Mouse (Mus musculus) thymus, adult 18-20 months (tissue): ENCODE results near the gene Pigm.

ENCODE experiments used
- DNase-seq, 2 experiments: peaks; one replicate each; pipeline ENCODE4 v3.0.0; 2022; ENCODE audit warnings: mixed read lengths in 2 of 2

Gene Pigm

DNA sequence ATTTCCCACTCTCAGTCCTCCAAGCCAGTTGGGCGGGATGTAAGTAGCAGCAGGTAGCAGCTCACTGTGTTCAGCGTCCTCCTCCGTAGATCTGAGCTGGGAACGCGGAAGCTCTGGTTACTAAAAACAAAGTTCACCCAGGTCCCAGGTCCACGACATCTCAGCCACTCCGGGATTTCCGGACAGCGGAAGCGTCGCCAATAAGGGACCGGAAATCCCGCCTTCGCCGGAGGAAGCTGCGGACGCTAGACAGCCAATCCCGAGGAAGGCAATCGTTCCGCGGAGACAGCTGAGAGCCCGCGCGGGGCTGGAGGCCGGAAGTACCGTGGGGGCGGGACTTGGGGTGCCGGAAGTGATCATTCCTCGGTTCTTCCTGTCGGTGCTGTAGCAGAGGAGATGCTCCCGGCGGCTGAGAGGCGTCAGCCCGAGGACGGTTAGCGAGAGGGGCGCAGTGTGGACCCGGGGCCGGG is at the start of gene Pigm:
Gene Pigm, plus strand, starts transcription at position 349 of the 470 bp plus-strand sequence.
- DNase-seq, result peak; percentile 97 to 98

DNA sequence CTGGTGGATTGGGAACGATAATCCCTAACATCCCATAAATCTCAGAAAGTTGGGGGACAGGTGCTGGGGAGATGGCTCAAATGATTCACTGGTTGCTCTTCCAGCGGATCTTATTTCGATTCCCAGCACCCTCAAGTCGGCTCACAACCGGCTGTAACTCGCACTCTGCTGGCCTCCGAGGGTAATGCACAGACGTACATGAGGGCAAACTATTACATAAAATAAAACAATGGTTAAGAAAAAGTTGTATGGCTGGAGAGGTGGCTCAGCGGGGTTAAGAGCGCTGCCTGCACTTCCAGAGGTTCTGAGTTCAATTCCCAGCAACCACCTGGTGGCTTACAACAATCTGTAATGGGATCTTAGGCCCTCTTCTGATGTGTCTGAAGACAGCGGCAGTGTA is 49.7 kb upstream of the Pigm start:
- DNase-seq, result no peak

GRCm38 (mm10) chr1:172327206-172328001 is 48.9 kb upstream of the Pigm start:
- DNase-seq, result no peak

DNA sequence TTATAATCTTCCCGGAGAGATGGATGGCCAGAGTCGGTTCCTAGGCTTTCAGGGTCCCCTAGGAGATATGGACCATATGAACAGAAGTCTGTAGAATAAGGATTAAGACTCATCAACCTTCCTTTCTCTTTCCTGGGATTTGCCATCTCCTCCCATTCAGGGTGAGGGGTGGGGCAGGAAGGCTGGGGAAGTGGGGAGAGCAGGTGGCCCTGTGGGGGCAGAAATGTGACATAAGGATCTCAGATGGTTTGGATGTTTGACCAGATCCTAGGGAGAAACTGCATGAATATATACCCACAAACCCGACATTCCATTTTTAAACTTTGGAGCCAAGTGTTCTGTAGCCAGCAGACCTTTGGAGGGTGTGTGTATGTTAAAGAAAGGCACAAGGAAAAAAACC is 48.3 kb upstream of the Pigm start:
- DNase-seq, result no peak

GRCm38 (mm10) chr1:172328461-172328860 is 47.9 kb upstream of the Pigm start:
- no peak for DNase-seq

- no peak for DNase-seq
Observed at GRCm38 (mm10) chr1:172329131-172329530, 47.2 kb upstream of the Pigm start, which contains the start of gene Kcnj9. Gene Kcnj9 (minus strand): TSS chr1:172329318.

- DNase-seq, result no peak
Observed at GRCm38 (mm10) chr1:172329616-172330015, 46.7 kb upstream of the Pigm start.

- DNase-seq, result no peak
Observed at GRCm38 (mm10) chr1:172331422-172331947, 44.9 kb upstream of the Pigm start.

DNA sequence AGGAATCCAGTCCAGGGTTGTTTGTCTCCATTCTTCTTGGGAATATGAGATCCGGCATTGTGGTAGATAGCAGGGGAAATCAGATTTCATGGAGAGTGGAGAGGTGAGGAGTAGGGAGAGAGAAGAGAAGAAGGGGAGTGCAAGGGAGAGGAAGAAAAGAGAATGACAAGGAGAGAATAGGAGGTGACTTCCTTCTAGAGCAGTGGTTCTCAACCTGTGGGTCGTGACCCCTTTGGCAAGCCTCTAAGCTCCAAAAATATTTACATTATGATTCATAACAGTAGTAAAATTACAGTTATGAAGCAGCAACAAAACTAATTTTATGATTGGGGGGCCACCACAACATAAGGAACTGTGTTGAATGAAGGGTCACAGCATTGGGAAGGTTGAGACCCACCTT is 43.4 kb upstream of the Pigm start:
- no peak for DNase-seq

DNA sequence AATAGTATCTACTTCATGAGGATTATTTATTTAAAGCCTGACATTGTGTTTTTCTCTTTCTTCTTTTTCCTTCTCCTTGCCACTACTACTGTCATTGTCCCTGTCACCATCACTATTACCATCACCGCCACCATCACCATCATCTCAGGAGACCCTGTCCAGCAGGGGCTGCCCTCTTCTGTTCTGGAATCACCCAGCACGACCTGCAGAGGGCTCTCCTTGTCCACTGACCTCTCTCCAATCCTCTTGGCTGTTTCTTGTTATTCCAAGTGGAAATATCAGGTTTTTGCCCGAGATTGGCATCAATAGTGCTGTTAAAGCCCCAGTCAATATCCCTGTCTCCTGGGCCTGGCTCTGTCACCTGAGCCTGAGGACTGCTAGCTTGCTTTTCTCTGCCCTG is 42.8 kb upstream of the Pigm start:
- DNase-seq, result no peak

DNA sequence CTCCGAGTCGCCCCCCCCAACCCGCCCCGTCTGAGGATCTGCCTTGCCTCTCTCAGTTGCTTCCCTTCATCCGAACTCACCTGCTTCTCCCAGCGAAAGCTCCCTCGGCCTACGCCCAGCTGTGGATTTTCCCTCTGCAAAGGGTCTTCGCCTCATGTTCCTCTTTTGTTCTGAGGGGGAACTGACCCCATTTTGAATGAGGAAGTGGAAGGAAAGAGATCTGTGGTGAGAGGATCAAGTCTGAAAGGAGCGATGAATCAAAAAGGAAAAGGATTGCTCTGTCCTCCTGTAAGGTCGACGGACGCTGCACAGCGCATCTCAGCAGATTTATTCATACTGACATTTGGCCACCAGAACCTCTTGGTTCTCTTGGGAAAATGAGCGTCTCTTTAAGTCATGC is 40.5 kb upstream of the Pigm start:
- no peak for DNase-seq

DNA sequence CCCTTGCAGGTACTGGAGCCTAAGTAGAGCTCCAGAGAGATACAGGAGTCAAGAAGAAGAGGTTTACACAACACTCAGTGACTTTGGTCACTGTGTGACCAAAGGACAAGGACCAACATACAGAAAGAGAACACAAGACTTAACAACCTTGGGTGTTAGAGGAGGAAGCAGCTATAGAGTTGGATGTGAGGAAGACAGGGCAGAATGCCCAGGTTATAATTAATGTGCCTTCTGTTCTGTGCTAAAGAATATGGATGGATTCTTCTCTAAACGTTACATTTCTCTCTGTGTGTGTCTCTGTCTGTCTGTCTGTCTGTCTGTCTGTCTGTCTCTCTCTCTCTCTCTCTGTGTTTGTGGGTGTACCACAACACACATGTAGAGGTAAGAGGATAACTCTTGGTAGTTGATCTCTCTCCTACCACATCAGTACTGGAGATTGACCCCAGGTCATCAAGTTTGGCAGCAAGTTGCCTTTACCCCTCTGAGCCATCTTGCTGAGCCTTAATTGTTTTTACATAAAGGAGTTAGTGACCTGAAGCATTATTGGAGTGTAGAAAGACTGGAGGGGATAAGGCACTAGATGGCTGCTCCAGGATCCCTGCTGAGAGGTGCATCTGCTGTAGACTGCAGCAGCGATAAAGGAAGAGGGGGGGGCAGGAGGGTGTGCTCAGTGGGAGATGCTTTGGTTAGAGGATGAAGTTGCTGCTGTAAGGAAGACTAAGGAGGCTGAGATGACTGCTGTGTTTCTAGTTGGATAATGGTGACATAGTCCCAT is 38.7 kb upstream of the Pigm start:
- no peak for DNase-seq

- DNase-seq, result peak; percentile 58 to 67
Observed at GRCm38 (mm10) chr1:172340729-172341321, 35.5 kb upstream of the Pigm start, which contains the start of gene Kcnj10. Gene Kcnj10 (plus strand): TSS chr1:172341210.

- no peak for DNase-seq
Observed at GRCm38 (mm10) chr1:172341386-172341785, 35.0 kb upstream of the Pigm start.

DNA sequence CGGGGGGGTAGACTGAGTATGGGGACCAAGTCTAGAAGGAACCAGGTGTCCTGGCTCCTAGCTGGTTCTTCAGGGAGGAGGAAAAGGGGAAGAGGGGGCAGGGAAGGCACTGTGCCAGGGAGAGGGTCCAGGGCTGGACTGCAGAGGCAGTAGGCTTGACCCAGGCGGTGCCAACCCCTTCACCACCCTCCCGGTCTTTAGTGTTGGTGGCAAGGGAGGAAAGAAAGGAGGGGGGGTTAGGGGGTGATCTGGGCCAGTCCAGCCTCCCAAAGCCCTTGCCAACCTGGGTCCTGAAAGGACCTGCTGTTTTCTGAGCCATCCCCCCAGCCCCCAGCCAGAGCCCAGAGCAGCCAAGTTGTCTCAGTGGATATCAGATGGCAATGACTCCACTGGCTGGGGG is 33.6 kb upstream of the Pigm start:
- DNase-seq, result no peak

GRCm38 (mm10) chr1:172343914-172344313 is 32.4 kb upstream of the Pigm start:
- no peak for DNase-seq

- no peak for DNase-seq
Observed at GRCm38 (mm10) chr1:172344820-172345219, 31.5 kb upstream of the Pigm start.

- DNase-seq, result no peak
Observed at GRCm38 (mm10) chr1:172346707-172347106, 29.6 kb upstream of the Pigm start.

DNA sequence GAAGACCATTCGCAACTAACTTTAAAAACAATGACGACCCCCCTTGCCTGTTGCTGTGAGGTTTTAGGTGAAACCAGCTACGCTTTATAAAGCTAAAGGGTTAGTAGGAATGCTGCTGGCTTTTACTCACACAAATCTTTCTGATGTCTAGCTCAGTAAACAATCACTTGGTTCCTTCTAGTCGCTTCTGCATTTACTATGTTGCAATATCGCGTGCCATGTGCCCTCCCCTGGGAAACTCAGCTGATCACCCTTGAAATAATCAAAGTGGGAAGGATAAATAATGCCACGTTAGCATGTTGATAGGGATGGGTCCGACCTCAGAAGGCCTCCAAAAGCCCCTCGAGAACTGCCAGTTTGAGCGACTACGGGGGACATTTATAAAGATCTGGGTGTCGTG is 29.0 kb upstream of the Pigm start:
- no peak for DNase-seq

DNA sequence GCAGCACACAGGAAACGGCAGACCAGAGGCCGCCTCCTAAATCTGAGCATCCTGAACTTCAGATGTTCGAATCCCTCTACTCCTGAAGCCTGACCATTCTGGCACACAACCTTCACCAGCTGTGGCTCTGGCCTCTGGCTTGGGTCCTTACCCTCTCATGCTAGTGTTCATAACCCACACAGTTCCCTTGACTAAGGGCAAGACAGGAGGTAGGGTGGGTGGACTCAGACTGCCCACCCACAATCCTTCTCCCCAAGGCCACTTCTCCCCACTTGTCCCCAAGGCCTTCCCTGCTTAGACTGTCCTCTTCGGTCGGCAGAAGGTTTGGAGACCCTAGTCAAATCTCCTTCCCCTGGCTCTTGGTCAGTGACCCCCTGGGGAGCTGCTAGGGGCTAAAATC is 26.8 kb upstream of the Pigm start:
- no peak for DNase-seq

DNA sequence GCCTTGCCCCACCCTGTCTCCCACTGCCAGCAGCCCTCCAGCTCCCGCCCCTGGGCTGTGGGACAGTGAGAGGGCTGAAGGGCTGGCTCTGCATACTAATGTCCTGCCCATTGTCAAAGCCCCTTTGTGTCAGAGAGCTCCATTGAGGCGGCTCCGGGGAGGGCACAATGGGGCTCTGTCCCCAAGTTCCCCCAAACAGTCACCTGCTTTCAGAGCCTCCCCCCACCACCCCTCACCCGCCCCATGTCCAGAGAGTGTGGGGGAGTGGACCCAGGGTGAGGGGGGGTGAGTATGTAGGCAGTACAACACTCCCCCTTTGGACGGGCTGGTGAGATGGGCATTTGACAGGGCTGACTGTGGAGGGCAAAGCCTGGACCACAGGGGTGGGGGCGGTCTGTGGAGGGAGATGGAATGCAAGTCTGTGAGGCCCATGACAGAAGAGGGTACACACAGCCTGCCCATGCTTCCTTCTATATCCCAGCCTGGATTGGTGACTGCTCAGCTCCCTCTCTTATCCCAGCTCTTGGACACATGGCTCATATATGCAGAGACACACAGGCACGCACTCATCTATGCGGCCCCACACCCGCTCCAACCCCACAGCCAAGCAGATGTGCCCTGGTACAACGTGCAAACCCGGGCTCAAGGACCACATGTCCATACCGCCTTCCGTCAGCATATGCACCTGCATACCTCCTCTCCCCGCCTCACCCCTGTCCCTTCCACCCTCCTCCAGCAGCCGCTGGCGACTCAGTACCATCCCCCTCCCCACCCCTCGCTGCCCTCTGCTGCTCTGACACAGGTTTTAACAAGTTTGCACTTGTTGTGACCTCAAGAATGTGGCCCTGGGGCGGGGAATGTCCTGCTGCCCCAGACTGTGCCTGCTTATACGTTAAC is 26.2 kb upstream of the Pigm start:
- no peak for DNase-seq

GRCm38 (mm10) chr1:172352001-172352400 is 24.3 kb upstream of the Pigm start:
- DNase-seq, result no peak
